Mouse (Mus musculus): ENCODE measurements around the gene Usp10. TPM values are rescaled to one million over a fixed set of nuclear protein-coding genes. Genes with fewer than 3 reads are reported as not detected.

Gene Usp10
- polyA plus RNA-seq, 1 experiment from 2014 or later = 40.3 TPM

DNA sequence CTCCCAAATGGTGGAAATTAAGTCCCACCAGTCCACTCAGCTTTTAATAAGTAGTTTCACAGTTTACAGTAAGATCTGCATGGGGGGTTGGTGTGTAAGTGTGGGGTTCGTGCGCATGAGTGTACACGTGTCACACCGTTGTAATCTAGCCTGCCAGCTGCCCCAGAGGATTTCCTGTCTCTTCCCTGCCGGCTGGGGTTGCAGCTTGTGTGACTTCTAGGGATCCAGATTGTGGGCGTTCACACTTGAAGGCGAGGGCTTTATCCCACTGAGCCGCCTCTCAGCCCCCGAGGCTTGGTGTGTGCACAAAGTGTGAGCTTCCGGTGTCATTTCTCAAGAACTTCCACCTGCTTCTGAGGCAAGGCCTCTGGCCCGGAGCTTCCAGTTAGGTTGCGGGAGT lies 62.4 kb downstream of the Usp10 start:
- Histone ChIP-seq H3K4me2 (replicated peaks; ENCODE audit: low read depth, low read length) (no peak overlapping the region), H3K27ac (ENCODE audit: low read length) (no peak overlapping the region), H3K9ac (replicated peaks; ENCODE audit: low read depth) (no peak overlapping the region), H3K9me3 (ENCODE audit: low read length) (no peaks in the 10 kb centered on the region), H3K4me3 (ENCODE audit: low read depth, low read length) (no peak overlapping the region), H3K4me1 (ENCODE audit: insufficient read depth, low read depth, low read length) (no peaks in the 10 kb centered on the region), H3K27me3 (replicated peaks; ENCODE audit: insufficient read depth, low read length) (no peaks in the 10 kb centered on the region), H3K36me3 (ENCODE audit: insufficient read depth, low read length) (no peaks in the 10 kb centered on the region)
- peak; percentile 52 for DNase-seq (ENCODE audit: low spot score)
- 43% methylated on average over 12 of the region's 12 CpGs for WGBS
- ATAC-seq = peak; percentile 71
- TF ChIP-seq EP300 (IDR thresholded peaks at IDR 0.05) (no peak), CTCF (IDR thresholded peaks at IDR 0.05) (no peak)

DNA sequence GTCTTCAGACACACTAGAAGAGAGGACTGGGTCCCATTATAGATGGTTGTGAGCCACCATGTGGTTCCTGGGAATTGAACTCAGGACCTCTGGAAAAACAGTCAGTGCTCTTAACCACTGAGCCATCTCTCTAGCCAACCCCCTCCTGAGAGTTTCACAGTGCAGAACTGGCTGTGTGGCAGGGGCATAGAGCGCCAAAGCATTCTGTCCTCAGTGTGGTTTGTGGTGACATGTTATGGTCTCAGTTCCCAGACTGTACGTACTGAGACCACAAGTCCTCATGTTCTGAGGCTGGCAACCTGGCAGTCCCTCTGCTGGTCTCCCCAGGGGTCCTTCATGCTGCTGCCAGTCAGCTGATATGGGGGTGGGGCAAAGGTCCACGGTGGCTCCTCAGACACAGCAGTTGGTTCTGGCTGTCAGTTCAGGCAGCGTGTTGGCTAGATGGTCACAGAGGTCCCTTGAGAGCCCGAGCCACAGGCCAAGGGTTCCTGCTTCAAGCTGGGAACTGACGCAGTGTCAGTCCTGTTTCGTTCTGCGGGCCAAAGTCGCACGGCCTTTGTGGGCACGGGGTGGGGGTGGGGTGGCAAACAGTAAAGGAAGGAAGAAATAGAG lies 68.7 kb downstream of the Usp10 start:
- ATAC-seq (no peak), DNase-seq (ENCODE audit: low spot score) (no peak)
- TF ChIP-seq CTCF (IDR thresholded peaks at IDR 0.05) = no peak
- TF ChIP-seq EP300 (IDR thresholded peaks at IDR 0.05) = no peak
- no peaks in the 10 kb centered on the region for H3K27me3 ChIP-seq (replicated peaks; ENCODE audit: insufficient read depth, low read length)
- no peaks in the 10 kb centered on the region for H3K9me3 ChIP-seq (ENCODE audit: low read length)
- H3K4me1 ChIP-seq (ENCODE audit: insufficient read depth, low read depth, low read length) = no peaks in the 10 kb centered on the region
- H3K27ac ChIP-seq (ENCODE audit: low read length) = no peak overlapping the region
- H3K36me3 ChIP-seq (ENCODE audit: insufficient read depth, low read length) = no peaks in the 10 kb centered on the region
- H3K9ac ChIP-seq (replicated peaks; ENCODE audit: low read depth) = no peak overlapping the region
- WGBS = 56% methylated on average over 11 of the region's 11 CpGs
- no peak overlapping the region for H3K4me2 ChIP-seq (replicated peaks; ENCODE audit: low read depth, low read length)
- no peak overlapping the region for H3K4me3 ChIP-seq (ENCODE audit: low read depth, low read length)

DNA sequence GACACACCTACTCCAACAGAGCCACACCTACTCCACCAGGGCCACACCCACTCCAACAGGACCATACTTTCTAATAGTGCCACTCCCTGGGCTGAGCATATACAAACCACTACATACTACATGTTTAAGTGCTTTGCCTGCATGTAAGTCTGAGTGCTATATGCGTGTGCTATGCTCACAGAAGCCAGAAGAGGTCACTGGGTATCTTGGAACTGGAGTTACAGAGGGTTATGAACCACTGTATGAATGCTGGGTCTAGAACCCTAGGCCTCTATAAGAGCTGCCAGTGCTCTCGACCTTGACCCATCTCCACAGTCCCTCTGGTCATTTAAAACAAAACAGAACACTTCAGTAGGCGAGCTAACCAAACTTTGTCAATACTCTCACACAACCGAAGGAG lies 71.1 kb downstream of the Usp10 start:
- Histone ChIP-seq H3K36me3 (ENCODE audit: insufficient read depth, low read length) (no peaks in the 10 kb centered on the region), H3K27ac (ENCODE audit: low read length) (no peak overlapping the region), H3K9me3 (ENCODE audit: low read length) (no peaks in the 10 kb centered on the region), H3K9ac (replicated peaks; ENCODE audit: low read depth) (no peak overlapping the region), H3K4me2 (replicated peaks; ENCODE audit: low read depth, low read length) (no peak overlapping the region), H3K4me3 (ENCODE audit: low read depth, low read length) (no peak overlapping the region), H3K4me1 (ENCODE audit: insufficient read depth, low read depth, low read length) (no peaks in the 10 kb centered on the region), H3K27me3 (replicated peaks; ENCODE audit: insufficient read depth, low read length) (no peaks in the 10 kb centered on the region)
- no peak for DNase-seq (ENCODE audit: low spot score)
- no peak for ATAC-seq
- WGBS = 62% methylated on average over 4 of the region's 4 CpGs
- TF ChIP-seq EP300 (IDR thresholded peaks at IDR 0.05) (no peak), CTCF (IDR thresholded peaks at IDR 0.05) (peak; percentile 46)

DNA sequence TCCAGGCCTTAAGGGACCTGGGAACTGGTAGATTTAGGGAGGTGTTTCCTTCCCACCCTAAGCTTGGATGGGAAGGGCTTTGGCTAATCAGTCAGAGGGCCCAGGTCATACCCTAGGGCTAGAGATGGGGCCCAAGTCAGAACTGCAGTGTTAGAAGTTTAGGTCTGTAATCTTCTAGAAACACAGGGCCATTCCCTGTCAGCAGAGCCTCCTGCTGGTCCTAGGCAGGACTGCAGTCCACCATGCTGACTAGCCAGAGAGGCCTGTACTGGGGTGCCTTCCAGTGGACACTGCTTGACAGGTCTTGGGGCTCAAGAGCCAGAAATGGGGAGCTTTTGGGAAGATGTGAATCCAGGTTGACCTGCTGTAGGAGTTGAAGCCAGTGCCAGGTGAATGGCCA lies 73.9 kb downstream of the Usp10 start:
- no peak for TF ChIP-seq EP300 (IDR thresholded peaks at IDR 0.05)
- TF ChIP-seq CTCF (IDR thresholded peaks at IDR 0.05) = peak; percentile 55
- no peak for ATAC-seq

DNA sequence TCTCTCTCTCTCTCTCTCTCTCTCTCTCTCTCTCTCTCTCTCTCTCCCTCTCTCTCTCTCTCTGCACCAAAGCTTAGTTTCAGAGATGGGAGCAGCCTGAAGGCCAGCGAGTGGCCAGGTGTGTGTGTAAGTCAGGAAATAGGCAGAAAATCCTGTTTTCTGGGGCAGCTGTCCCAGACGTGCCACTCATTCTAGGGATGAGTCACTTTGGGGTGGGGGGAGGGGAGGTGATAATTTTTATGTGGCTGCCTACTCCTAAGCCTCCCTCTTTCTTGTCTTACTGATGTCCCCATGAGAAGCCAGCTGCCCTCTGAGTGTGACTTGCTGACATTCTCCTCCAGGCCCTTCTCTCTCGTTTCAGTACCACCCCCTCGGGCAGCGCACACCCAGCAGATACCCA lies 76.0 kb downstream of the Usp10 start:
- DNase-seq (ENCODE audit: low spot score) (no peak), ATAC-seq (no peak)
- 69% methylated on average over 5 of the region's 5 CpGs for WGBS
- H3K9me3 ChIP-seq (ENCODE audit: low read length) = no peaks in the 10 kb centered on the region
- no peak for TF ChIP-seq EP300 (IDR thresholded peaks at IDR 0.05)
- TF ChIP-seq CTCF (IDR thresholded peaks at IDR 0.05) = no peak
- no peaks in the 10 kb centered on the region for H3K4me1 ChIP-seq (ENCODE audit: insufficient read depth, low read depth, low read length)
- no peak overlapping the region for H3K4me2 ChIP-seq (replicated peaks; ENCODE audit: low read depth, low read length)
- H3K4me3 ChIP-seq (ENCODE audit: low read depth, low read length) = no peak overlapping the region
- H3K27ac ChIP-seq (ENCODE audit: low read length) = no peak overlapping the region
- no peaks in the 10 kb centered on the region for H3K27me3 ChIP-seq (replicated peaks; ENCODE audit: insufficient read depth, low read length)
- H3K9ac ChIP-seq (replicated peaks; ENCODE audit: low read depth) = no peak overlapping the region
- H3K36me3 ChIP-seq (ENCODE audit: insufficient read depth, low read length) = no peaks in the 10 kb centered on the region

More for the DNA sequence above, 73.9 kb downstream of the Usp10 start:
- H3K4me1 ChIP-seq (ENCODE audit: insufficient read depth, low read depth, low read length) = no peaks in the 10 kb centered on the region
- no peak overlapping the region for H3K4me2 ChIP-seq (replicated peaks; ENCODE audit: low read depth, low read length)
- no peaks in the 10 kb centered on the region for H3K36me3 ChIP-seq (ENCODE audit: insufficient read depth, low read length)
- no peak for DNase-seq (ENCODE audit: low spot score)
- H3K4me3 ChIP-seq (ENCODE audit: low read depth, low read length) = no peak overlapping the region
- no peak overlapping the region for H3K9ac ChIP-seq (replicated peaks; ENCODE audit: low read depth)
- no peak overlapping the region for H3K27ac ChIP-seq (ENCODE audit: low read length)
- H3K9me3 ChIP-seq (ENCODE audit: low read length) = no peaks in the 10 kb centered on the region
- H3K27me3 ChIP-seq (replicated peaks; ENCODE audit: insufficient read depth, low read length) = no peaks in the 10 kb centered on the region

DNA sequence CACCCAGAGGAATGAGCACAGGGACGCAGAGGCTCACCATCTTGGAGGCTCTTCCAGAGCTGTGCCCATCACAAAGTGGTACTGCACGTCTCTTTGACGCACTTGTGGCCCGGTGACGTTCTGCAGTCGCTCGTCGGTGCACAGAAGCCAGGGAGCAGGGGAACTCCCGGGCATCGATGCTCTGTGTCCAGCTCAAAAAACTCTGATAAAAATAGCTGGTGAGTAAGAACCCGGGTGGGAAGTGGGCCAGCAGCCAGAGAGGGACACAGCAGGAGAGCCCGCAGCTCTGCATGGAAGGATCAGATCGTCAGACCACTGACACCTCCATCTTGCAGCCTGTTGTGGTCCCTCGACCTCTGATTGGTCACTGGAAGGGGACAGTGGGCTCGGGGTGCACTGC lies 77.9 kb downstream of the Usp10 start:
- no peaks in the 10 kb centered on the region for H3K4me1 ChIP-seq (ENCODE audit: insufficient read depth, low read depth, low read length)
- H3K27ac ChIP-seq (ENCODE audit: low read length) = no peak overlapping the region
- peaks cover 15% of the 10 kb centered on the region; the same call in 1 of the 2 replicates for H3K27me3 ChIP-seq (replicated peaks; ENCODE audit: insufficient read depth, low read length)
- H3K9me3 ChIP-seq (ENCODE audit: low read length) = no peaks in the 10 kb centered on the region
- TF ChIP-seq EP300 (IDR thresholded peaks at IDR 0.05) (no peak), CTCF (IDR thresholded peaks at IDR 0.05) (no peak)
- no peak overlapping the region for H3K9ac ChIP-seq (replicated peaks; ENCODE audit: low read depth)
- peak; percentile 51 for DNase-seq (ENCODE audit: low spot score)
- H3K4me2 ChIP-seq (replicated peaks; ENCODE audit: low read depth, low read length) = no peak overlapping the region
- 56% methylated on average over 15 of the region's 15 CpGs for WGBS
- H3K36me3 ChIP-seq (ENCODE audit: insufficient read depth, low read length) = no peaks in the 10 kb centered on the region
- peak; percentile 58 for ATAC-seq
- no peak overlapping the region for H3K4me3 ChIP-seq (ENCODE audit: low read depth, low read length)

All from lung, postnatal 0 days (tissue).